Mouse (Mus musculus): ENCODE data around the gene Tbl3. TPM values are rescaled to one million over a fixed set of nuclear protein-coding genes. Genes with fewer than 3 reads are reported as not detected.
A peak's percentile ranks its signal among the peaks of the same experiment; 100 is the strongest.
"Not testable (repeated sequence)": the region's sequence is repeated elsewhere in the genome, so short reads cannot be mapped to it uniquely, and the experiment has no call there.

Tbl3 gene
- polyA plus RNA-seq, 1 experiment: 49.6 TPM

- Histone ChIP-seq H3K4me1 (ENCODE audit: control insufficient read depth, insufficient read depth, insufficient read length, low read length) (peaks cover 15% of the 10 kb centered on the region; the same call in 1 of the 2 replicates), H3K27ac (ENCODE audit: insufficient read depth, low read depth, low read length) (no peak overlapping the region), H3K4me3 (ENCODE audit: low read depth, low read length) (no peak overlapping the region), H3K27me3 (ENCODE audit: control insufficient read depth, insufficient read depth, low read length) (no peaks in the 10 kb centered on the region), H3K36me3 (ENCODE audit: control insufficient read depth, insufficient read depth, low read length) (no peaks in the 10 kb centered on the region)
- TF ChIP-seq POLR2A (IDR thresholded peaks at IDR 0.05; ENCODE audit: low read depth, low read length) (no peak), CTCF (IDR thresholded peaks at IDR 0.05; ENCODE audit: extremely low read depth, insufficient read length, insufficient replicate concordance, low read depth, low read length) (peak; percentile 58; the same call in 1 of the 2 replicates)
- WGBS: 8% methylated on average over 6 of the region's 6 CpGs
Observed at GRCm38 (mm10) chr17:24667416-24667815, 40.0 kb downstream of the Tbl3 start.

DNA sequence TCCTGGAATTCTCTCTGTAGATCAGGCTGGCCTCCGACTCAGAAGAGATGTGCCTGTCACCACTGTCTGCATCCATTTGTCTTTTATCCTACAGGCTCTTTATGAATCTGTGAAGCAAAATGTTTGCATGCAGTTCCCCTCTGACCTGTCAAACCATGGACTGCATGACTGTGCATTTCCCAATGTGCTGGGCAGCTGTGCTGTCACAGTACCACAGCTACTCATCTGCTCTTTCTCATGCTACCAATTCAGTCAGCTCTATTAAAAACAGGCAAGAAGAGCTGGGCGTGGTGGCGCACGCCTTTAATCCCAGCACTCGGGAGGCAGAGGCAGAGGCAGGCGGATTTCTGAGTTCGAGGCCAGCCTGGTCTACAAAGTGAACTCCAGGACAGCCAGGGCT lies 40.4 kb downstream of the Tbl3 start:
- H3K4me1 ChIP-seq (ENCODE audit: control insufficient read depth, insufficient read depth, insufficient read length, low read length): peaks cover 11% of the 10 kb centered on the region; the same call in 1 of the 2 replicates
- H3K27me3 ChIP-seq (ENCODE audit: control insufficient read depth, insufficient read depth, low read length); H3K4me3 ChIP-seq (ENCODE audit: low read depth, low read length); H3K27ac ChIP-seq (ENCODE audit: insufficient read depth, low read depth, low read length); H3K36me3 ChIP-seq (ENCODE audit: control insufficient read depth, insufficient read depth, low read length): not testable (repeated sequence)
- WGBS: 51% methylated on average over 7 of the region's 7 CpGs

DNA sequence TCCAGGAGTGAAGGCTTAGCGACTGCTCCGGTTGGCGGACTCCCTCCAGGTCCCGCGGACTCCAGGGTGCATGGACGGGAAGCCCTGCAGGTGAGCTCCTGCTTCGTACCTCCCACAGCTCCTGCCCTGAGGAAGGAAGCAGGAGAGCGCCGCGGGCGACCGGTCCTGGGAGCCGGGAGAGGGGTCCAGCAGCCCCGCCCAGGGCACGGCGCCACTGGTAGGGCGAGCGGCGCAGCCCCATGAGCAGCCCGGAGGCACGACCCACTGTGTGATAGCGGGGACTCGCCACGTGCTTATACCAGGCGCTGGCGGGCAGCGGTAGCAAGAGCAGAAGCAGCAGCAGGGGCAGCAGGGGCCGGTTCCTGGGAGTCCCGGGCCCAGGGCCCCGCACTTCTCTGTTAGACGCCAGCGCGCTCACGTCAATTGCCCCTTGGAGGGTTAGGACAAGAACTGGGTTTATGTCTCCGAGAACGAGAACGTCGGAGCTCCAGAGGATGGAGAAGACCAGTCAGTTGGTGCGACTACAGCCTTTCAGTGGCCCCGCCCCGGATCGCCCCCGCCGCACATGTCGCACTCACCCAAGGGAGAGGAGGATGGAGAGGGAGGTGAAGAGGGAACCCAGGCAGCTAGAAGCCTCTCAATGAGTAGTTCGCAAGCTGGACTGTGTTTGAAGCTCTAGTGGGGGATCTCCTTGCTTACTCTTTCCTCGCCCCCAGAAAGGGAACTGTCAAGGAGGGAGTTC lies 49.3 kb downstream of the Tbl3 start, which contains the start of gene Npw:
Gene Npw, minus strand, starts transcription at position 441 of the 742 bp plus-strand sequence.
- Histone ChIP-seq H3K27ac (ENCODE audit: insufficient read depth, low read depth, low read length) (no peak within 1 kb of the TSS), H3K27me3 (ENCODE audit: control insufficient read depth, insufficient read depth, low read length) (peaks cover 15% of the 10 kb centered on the region), H3K36me3 (ENCODE audit: control insufficient read depth, insufficient read depth, low read length) (no peaks in the 10 kb centered on the region), H3K4me3 (ENCODE audit: low read depth, low read length) (peak within 1 kb of the TSS; percentile 46), H3K4me1 (ENCODE audit: control insufficient read depth, insufficient read depth, insufficient read length, low read length) (peaks cover 4% of the 10 kb centered on the region; the same call in 1 of the 2 replicates)
- TF ChIP-seq POLR2A (IDR thresholded peaks at IDR 0.05; ENCODE audit: low read depth, low read length) (no peak), CTCF (IDR thresholded peaks at IDR 0.05; ENCODE audit: extremely low read depth, insufficient read length, insufficient replicate concordance, low read depth, low read length) (no peak)
- 6% methylated on average over 47 of the region's 47 CpGs for WGBS

GRCm38 (mm10) chr17:24654969-24655368 lies 52.5 kb downstream of the Tbl3 start:
- Histone ChIP-seq H3K27me3 (ENCODE audit: control insufficient read depth, insufficient read depth, low read length) (peaks cover 21% of the 10 kb centered on the region), H3K27ac (ENCODE audit: insufficient read depth, low read depth, low read length) (no peak overlapping the region), H3K36me3 (ENCODE audit: control insufficient read depth, insufficient read depth, low read length) (no peaks in the 10 kb centered on the region), H3K4me3 (ENCODE audit: low read depth, low read length) (no peak overlapping the region), H3K4me1 (ENCODE audit: control insufficient read depth, insufficient read depth, insufficient read length, low read length) (peaks cover 5% of the 10 kb centered on the region; the same call in 1 of the 2 replicates)
- 71% methylated on average over 4 of the region's 4 CpGs for WGBS
- no peak for TF ChIP-seq CTCF (IDR thresholded peaks at IDR 0.05; ENCODE audit: extremely low read depth, insufficient read length, insufficient replicate concordance, low read depth, low read length)
- no peak for TF ChIP-seq POLR2A (IDR thresholded peaks at IDR 0.05; ENCODE audit: low read depth, low read length)

DNA sequence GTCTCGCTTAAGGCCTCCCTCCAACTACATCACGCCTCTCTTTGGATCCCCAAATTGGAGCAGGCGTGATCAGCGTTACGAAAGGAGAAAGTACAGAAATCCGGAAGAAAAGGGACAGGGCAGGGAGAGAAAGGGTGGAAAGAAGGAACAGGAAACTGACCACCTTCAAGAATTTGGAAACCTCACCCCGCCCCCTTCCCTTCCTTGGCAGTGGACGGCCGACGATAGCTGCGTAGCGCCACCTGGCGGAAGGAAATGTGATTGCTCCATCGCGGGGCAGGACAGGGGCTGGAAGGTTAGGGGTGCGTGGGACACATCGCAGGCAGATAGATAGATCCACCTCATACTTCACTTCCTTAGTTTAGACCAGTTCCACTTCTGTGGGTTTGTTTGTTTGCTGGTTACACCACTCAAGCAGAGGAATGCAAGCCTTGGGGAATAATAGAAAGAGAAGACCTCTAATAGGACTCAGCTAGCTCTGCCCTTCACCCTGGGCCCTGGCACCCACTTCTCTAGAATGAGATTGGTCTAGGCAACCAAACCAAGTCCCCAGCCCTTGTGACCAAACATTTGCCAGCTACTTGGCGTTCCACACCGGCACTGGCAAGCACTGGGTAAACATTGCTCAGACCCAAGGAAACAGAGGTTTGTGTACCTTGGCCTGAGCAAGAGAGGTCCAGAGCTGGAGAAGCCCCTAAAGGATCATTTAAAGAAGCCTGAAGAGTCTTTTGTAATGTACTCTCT lies 53.3 kb downstream of the Tbl3 start:
- 5% methylated on average over 19 of the region's 19 CpGs for WGBS
- Histone ChIP-seq H3K27me3 (ENCODE audit: control insufficient read depth, insufficient read depth, low read length) (peaks cover 26% of the 10 kb centered on the region), H3K36me3 (ENCODE audit: control insufficient read depth, insufficient read depth, low read length) (no peaks in the 10 kb centered on the region), H3K4me1 (ENCODE audit: control insufficient read depth, insufficient read depth, insufficient read length, low read length) (peaks cover 10% of the 10 kb centered on the region; the same call in 1 of the 2 replicates), H3K4me3 (ENCODE audit: low read depth, low read length) (peak overlapping the region; percentile 26), H3K27ac (ENCODE audit: insufficient read depth, low read depth, low read length) (no peak overlapping the region)
- TF ChIP-seq POLR2A (IDR thresholded peaks at IDR 0.05; ENCODE audit: low read depth, low read length): no peak
- TF ChIP-seq CTCF (IDR thresholded peaks at IDR 0.05; ENCODE audit: extremely low read depth, insufficient read length, insufficient replicate concordance, low read depth, low read length): peak; percentile 93

GRCm38 (mm10) chr17:24651835-24652234 lies 55.6 kb downstream of the Tbl3 start:
- no peaks in the 10 kb centered on the region for H3K36me3 ChIP-seq (ENCODE audit: control insufficient read depth, insufficient read depth, low read length)
- peaks cover 11% of the 10 kb centered on the region for H3K27me3 ChIP-seq (ENCODE audit: control insufficient read depth, insufficient read depth, low read length)
- H3K4me3 ChIP-seq (ENCODE audit: low read depth, low read length): no peak overlapping the region
- no peak overlapping the region for H3K27ac ChIP-seq (ENCODE audit: insufficient read depth, low read depth, low read length)
- 66% methylated on average over 3 of the region's 3 CpGs for WGBS
- TF ChIP-seq POLR2A (IDR thresholded peaks at IDR 0.05; ENCODE audit: low read depth, low read length) (no peak), CTCF (IDR thresholded peaks at IDR 0.05; ENCODE audit: extremely low read depth, insufficient read length, insufficient replicate concordance, low read depth, low read length) (no peak)
- H3K4me1 ChIP-seq (ENCODE audit: control insufficient read depth, insufficient read depth, insufficient read length, low read length): 0 out of 2 replicates have a peak, but pooled peaks cover 6% of the 10 kb centered on the region

DNA sequence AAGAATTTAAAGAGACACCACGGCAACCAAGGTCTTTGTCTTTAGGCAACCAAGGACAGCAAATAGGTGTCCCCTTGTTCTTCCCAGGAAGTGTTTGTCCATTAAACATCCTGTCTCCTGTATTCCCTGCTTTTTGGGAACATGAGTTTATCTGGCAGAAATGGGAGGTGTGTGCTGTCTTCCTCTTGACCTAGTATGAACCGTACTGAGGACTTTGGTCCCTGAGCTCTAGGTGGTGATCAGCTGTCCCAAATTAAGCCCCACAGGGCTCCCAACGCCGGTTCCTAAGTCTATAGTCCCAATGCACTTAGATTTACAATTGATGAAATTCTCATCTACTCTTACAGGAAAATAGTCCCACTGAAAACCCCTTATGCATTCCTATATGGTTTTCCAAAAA lies 56.7 kb downstream of the Tbl3 start:
- H3K4me1 ChIP-seq (ENCODE audit: control insufficient read depth, insufficient read depth, insufficient read length, low read length): 0 out of 2 replicates have a peak, but pooled peaks cover 6% of the 10 kb centered on the region
- H3K27ac ChIP-seq (ENCODE audit: insufficient read depth, low read depth, low read length): peak overlapping the region; percentile 11; the same call in 1 of the 2 replicates
- no peak for TF ChIP-seq CTCF (IDR thresholded peaks at IDR 0.05; ENCODE audit: extremely low read depth, insufficient read length, insufficient replicate concordance, low read depth, low read length)
- TF ChIP-seq POLR2A (IDR thresholded peaks at IDR 0.05; ENCODE audit: low read depth, low read length): no peak
- WGBS: 47% methylated on average over 4 of the region's 4 CpGs
- peaks cover 11% of the 10 kb centered on the region for H3K27me3 ChIP-seq (ENCODE audit: control insufficient read depth, insufficient read depth, low read length)
- no peaks in the 10 kb centered on the region for H3K36me3 ChIP-seq (ENCODE audit: control insufficient read depth, insufficient read depth, low read length)
- H3K4me3 ChIP-seq (ENCODE audit: low read depth, low read length): no peak overlapping the region
